Mouse (Mus musculus): ENCODE data around the gene Cyp26b1.

The Cyp26b1 gene

GRCm38 (mm10) chr6:84587471-84588101 lies 6.1 kb downstream of the Cyp26b1 start:
- DNase-seq = peak; percentile 69 to 77

GRCm38 (mm10) chr6:84586551-84587200 lies 7.0 kb downstream of the Cyp26b1 start:
- DNase-seq = peak; percentile 1 to 27

DNA sequence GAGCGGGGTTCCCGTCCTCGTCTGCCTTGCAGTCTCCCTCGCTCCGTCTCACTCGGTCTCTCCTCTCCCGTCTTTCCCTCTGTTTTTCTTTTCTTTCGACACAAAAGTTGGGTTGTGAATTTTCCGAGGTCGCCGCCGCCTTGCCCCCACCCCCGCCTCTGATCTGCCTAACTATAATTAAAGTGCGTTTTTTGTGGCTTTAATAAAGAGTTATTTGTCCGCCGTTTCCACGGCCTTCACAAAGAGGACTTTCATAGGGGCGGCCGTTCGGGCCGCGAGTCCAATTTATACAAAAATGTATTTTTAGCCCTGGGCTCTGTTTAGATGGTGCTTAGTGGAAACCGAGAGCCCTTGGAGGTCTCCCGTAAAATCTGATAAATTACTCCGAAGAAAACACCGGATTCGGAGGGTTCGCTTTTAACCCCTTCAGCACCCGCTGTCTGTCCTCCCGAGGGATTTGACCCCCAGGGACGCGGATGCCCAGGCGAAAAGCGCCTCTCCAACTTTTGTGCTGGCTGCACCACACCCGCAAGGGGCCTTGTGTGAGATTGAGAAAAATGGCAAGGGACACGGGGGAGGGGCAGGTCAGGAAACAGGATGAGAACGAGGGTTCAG lies 7.9 kb downstream of the Cyp26b1 start:
- DNase-seq = peak in 1 of 2 experiments; percentile 46

DNA sequence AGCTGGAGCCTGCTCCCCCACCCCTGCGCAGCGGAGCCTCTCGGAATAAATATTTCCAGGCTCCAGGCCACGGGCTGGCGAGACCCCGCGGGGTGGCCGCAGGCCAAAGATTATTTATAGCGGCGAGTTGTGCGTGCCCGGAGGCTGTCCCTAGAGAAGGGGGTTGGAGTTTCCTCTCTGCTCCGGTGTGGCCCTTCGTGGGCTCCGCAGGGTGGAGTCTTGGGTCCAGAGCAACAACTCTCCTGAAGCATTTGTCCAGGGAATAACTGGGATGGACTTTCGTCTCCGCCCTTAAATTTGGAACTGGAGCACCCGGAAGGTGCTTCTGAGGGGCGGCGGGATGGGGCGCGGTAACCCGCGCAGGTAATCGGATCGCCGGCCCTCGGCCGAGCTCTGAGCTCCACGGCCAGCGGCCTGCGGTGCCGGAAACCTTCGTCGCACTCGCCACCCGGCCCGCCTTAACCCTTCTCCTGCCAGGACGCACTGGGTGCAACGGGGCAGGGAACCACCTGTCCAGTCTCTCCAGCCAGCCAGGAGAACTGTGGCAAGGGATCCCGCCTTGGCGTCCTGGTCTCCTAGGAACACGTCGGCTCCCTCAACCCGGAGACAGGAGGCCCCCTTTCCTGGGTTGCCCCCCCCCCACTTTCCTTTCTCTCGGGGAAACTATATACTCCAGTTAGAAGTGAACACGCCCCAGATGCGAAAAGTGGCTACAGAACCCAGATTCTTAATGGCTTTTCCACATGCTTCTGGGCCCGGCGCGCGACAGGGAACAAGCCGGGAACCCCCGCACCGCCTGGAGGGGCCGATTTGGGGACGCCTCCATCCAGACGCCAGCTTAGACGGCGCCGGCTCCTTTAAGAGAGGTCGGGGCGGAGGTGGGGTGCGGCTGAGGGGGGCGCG lies 8.7 kb downstream of the Cyp26b1 start:
- peak; percentile 42 to 67 for DNase-seq

DNA sequence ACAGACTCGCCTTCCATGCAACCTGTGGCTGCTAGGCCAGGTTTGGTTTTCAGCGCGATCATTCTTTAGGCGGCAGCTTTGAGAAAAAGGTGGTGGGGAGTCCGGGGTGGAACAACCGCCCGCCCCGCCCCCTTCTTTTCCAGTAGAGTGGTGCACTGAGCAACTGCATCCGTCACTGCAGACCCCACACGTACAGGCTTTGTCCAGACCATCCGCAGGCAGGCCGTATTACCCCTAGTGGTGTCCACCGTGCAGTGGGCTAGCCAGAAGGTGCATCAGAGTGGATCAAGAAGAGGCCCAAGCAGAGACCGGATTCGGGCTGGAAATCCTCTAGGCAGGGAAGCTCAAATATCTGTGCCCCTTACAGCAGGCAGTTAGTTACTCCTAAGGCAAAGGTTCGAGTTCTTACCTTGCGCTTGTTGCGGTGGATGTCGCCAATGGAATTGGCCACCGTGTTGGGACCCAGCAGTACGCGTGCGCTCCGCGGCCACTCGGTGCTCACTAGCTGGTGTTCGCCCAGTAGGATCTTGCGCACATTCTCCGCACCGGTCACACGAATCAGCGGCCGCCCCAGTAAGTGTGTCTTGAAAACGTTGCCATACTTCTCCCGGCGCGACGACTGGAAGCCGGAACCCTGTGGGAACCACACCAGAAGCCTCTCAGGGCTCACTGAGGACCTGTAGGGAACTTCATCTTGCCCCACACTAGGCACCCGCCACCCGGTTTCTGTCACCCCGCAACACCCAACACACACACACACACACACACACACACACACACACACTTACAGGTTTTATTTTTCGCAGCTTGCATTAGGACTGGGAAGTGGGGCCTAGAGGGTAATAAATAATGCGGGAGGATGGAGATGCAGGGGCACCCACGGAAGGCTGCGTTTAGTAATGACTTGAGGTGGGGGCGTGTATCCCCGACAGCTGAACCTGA lies 9.6 kb downstream of the Cyp26b1 start:
- peak in 1 of 2 experiments; percentile 41 for DNase-seq

DNA sequence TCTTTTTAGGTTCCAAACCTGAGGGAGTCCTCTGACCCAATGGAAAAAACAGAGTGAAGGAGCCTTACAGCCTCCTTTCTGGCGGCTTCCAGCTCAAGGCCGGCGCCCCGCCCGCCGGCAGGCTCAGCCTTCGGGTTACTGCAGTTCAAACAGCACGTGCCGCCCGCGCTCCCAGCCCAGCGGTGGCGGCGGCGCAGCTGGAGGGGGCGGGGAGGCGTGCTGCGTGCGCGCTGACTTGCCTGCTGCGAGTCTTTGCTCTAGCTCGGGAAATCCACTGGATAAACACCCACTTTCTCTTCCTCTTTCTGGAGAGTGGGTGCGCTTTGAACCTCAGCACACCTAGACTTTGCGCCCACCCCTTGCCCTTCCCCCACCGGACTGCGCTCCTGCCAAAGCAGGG lies 10.3 kb downstream of the Cyp26b1 start:
- peak; percentile 75 to 86 for DNase-seq

DNA sequence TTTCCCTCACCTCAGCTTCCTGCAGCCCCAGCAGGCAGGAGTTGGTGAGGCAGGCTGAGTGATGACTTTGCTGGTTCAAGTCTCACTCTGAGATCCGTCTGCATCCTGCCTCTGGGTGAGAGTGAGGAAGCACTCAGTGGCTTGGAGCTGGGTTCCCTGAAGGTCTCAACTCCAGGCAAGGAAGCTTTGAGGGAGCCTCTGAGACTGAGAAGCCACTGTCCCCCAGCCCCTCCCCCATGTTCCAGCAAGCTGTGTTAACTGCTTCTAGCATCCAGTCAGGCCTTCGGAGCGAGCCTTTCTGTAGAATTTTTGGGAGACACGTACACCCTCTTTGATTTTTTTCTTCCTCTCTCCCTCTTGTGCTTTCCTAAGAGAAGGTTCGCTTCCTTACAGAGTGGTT lies 10.9 kb downstream of the Cyp26b1 start:
- DNase-seq = peak in 1 of 2 experiments; percentile 40

GRCm38 (mm10) chr6:84581833-84582445 lies 11.8 kb downstream of the Cyp26b1 start:
- DNase-seq = peak in 1 of 2 experiments; percentile 36

- peak in 1 of 2 experiments; percentile 12 for DNase-seq
Observed at GRCm38 (mm10) chr6:84580979-84581832, 12.5 kb downstream of the Cyp26b1 start.

- no peak for DNase-seq
Observed at GRCm38 (mm10) chr6:84579508-84579907, 14.2 kb downstream of the Cyp26b1 start.

- DNase-seq = peak in 1 of 2 experiments; percentile 57
Observed at GRCm38 (mm10) chr6:84578928-84579327, 14.8 kb downstream of the Cyp26b1 start.

DNA sequence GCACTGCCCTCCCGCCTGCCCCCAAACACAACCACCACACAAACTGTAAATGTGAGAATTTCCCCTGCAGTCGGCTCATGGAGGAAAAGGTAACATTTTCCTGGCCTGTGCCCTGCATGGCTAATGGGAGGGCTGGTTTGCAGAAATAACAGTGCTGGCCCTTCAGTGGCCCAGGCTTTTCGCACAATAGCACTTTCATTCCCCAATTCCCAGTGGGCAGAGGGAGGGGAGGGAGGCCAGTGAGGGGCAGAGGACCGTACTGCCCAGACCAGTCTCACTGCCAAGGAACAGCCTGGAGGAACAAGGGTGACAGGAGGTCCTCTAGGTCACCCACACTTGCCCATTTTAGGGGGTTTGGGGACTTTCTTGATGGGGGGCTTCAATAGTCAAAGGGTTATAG lies 15.8 kb downstream of the Cyp26b1 start:
- no peak for DNase-seq

- DNase-seq = peak in 1 of 2 experiments; percentile 56
Observed at GRCm38 (mm10) chr6:84573905-84574660, 19.6 kb downstream of the Cyp26b1 start.

DNA sequence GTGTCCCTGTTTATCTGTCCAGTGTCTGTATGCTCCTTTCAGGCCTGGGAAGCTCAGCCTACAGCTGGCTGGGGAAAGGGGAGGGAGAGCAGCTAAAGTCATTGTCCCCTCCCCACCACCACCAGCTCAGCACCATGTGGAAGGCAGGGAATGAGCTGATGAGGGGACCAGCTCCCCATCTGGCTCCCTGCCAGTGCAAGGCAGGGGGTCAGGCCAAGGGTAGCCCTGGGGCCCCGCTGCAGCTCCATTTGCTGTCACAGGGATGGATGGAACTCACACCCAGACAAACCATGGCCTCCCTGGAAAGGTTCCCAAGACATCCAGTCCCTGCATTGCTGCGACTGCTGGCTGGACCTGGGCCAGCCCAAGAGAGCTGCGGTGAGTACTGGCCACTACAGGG lies 23.7 kb downstream of the Cyp26b1 start:
- DNase-seq = no peak

DNA sequence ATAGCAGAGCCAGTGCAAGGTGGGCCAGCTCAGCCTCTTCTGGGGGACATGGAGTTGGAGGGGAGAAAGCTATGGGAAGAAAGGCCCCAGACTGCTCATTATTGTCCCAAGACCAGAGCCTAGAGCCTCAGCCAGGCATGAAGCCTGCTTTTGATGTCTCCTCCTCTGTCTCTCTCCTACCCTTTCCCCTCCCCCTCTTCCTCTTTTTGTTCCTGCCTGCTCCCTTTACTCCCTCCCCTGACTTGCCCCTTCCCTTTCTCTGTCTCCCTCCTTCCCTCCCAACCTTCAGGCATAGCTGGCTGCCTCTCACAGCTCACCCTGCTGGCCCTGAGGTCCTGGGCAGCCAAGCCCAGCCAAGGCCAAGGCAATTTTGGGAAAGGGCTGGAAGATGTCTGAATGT lies 24.1 kb downstream of the Cyp26b1 start:
- DNase-seq = no peak

DNA sequence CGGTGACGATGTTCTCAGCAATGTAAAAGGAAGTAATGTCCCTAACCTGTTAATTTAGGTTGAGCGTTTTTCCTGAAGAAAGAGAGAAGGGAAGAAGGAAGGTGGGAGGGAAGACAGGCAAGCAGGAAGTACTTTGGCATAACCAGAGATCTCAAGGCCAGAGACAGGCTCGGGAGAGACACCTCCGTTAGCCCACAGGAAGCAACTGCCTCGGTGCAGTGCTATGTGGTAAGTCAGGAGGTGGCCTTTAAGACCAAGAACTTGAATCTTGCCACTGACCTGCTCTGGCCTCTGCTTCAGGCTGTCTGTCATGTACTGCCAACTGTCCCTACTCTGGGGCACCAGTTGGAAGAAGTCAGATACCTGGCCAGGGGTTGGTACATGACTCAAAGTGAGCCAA lies 24.8 kb downstream of the Cyp26b1 start:
- DNase-seq = no peak

- no peak for DNase-seq
Observed at GRCm38 (mm10) chr6:84567696-84568095, 26.0 kb downstream of the Cyp26b1 start.

GRCm38 (mm10) chr6:84566825-84567224 lies 26.9 kb downstream of the Cyp26b1 start:
- no peak for DNase-seq

GRCm38 (mm10) chr6:84565245-84565644 lies 28.5 kb downstream of the Cyp26b1 start:
- no peak for DNase-seq

GRCm38 (mm10) chr6:84562948-84563347 lies 30.8 kb downstream of the Cyp26b1 start:
- DNase-seq = no peak

Data from kidney, postnatal 25 days (tissue).